Mouse (Mus musculus) lung, embryonic 16.5 days (tissue): ENCODE measurements around the gene Gm20503. TPM values are rescaled to one million over a fixed set of nuclear protein-coding genes. Genes with fewer than 3 reads are reported as not detected.
A peak's percentile ranks its signal among the peaks of the same experiment; 100 is the strongest.

Experiments used
- ATAC-seq: fragments of 200-750 bp; cut with Nextera tagmentation; 2 replicates; pipeline ENCODE4 v1.8.0; 2017; ENCODE audit warnings: low read depth, mild to moderate bottlenecking, moderate library complexity
- H3K27ac ChIP-seq: fragments of 300-500 bp; sonication (generic); 2 replicates; pipeline ENCODE4 v1.5.1; 2014; ENCODE audit warnings: mild to moderate bottlenecking, control low read depth, low read length
- H3K27me3 ChIP-seq: fragments of 300-500 bp; sonication (generic); 2 replicates; pipeline ENCODE4 v1.6.1; 2014; ENCODE audit warnings: low read depth, low read length, mixed read lengths; ENCODE audit not compliant: control insufficient read depth, insufficient read depth
- H3K36me3 ChIP-seq: fragments of 300-500 bp; sonication (generic); 2 replicates; pipeline ENCODE4 v1.6.1; 2014; ENCODE audit warnings: low read length; ENCODE audit not compliant: control insufficient read depth, insufficient read depth
- H3K4me1 ChIP-seq: fragments of 300-500 bp; sonication (generic); replicated peaks from 2 replicates; pipeline ENCODE4 v1.6.1; 2014; ENCODE audit warnings: low read length, mixed read lengths; ENCODE audit not compliant: control insufficient read depth, insufficient read depth
- H3K4me2 ChIP-seq: fragments of 300-500 bp; sonication (generic); 2 replicates; pipeline ENCODE4 v1.6.1; 2014; ENCODE audit warnings: low read depth, low read length, control low read depth
- H3K4me3 ChIP-seq: fragments of 300-500 bp; sonication (generic); 2 replicates; pipeline ENCODE4 v1.5.1; 2014; ENCODE audit warnings: mild to moderate bottlenecking, low read length, control low read depth
- H3K9ac ChIP-seq: fragments of 300-500 bp; sonication (generic); 2 replicates; pipeline ENCODE4 v1.6.1; 2014; ENCODE audit warnings: low read length, control low read depth
- H3K9me3 ChIP-seq: fragments of 300-500 bp; sonication (generic); 2 replicates; pipeline ENCODE4 v1.6.1; 2016; ENCODE audit warnings: low read length; ENCODE audit not compliant: control insufficient read depth
- WGBS: fragments of 180-500 bp; shearing (Covaris S2); extraction: QIAGEN DNeasy Blood & Tissue Kit; methylation state at CpG from one replicate; pipeline ENCODE4 v1.1.7; 2014; 5-methylcytosine and 5-hydroxymethylcytosine counted together
- polyA plus RNA-seq: library from polyadenylated mRNA; unstranded; fragments of >200 nt; fragmentation: Nextera tagmentation; extraction: Ambion mirVana; gene quantifications from 2 replicates; pipeline ENCODE4 v1.2.1, GENCODE M21; 2015

The Gm20503 gene
- polyA plus RNA-seq, 1 experiment from 2014 or later: 9.3 TPM

- 0% methylated on average over 2 of the region's 2 CpGs for WGBS
- no peaks in the 10 kb centered on the region for H3K36me3 ChIP-seq
- H3K27ac ChIP-seq: no peak overlapping the region
- H3K9me3 ChIP-seq: no peaks in the 10 kb centered on the region
- no peak overlapping the region for H3K9ac ChIP-seq
- H3K4me3 ChIP-seq: no peak overlapping the region
- no peak for ATAC-seq
- no peak overlapping the region for H3K4me2 ChIP-seq
- H3K4me1 ChIP-seq: peaks cover 17% of the 10 kb centered on the region
- no peaks in the 10 kb centered on the region for H3K27me3 ChIP-seq
These were observed 2.4 kb upstream of the Gm20503 start for GRCm38 (mm10) chr4:59000614-59001013.

- Histone ChIP-seq H3K4me3 (peak overlapping the region; percentile 92), H3K36me3 (no peaks in the 10 kb centered on the region), H3K27me3 (no peaks in the 10 kb centered on the region), H3K4me1 (peaks cover 19% of the 10 kb centered on the region), H3K4me2 (peak overlapping the region; percentile 90), H3K9me3 (no peaks in the 10 kb centered on the region), H3K27ac (no peak overlapping the region), H3K9ac (peak overlapping the region; percentile 95)
- no peak for ATAC-seq
- WGBS: 21% methylated on average over 7 of the region's 7 CpGs
These were observed 793 bp downstream of the Gm20503 start for GRCm38 (mm10) chr4:59003806-59004200.

GRCm38 (mm10) chr4:59006211-59006610 is 3.2 kb downstream of the Gm20503 start:
- no peaks in the 10 kb centered on the region for H3K36me3 ChIP-seq
- no peak overlapping the region for H3K27ac ChIP-seq
- WGBS: 62% methylated on average over 8 of the region's 8 CpGs
- H3K27me3 ChIP-seq: no peaks in the 10 kb centered on the region
- H3K4me2 ChIP-seq: no peak overlapping the region
- ATAC-seq: no peak
- H3K4me1 ChIP-seq: peaks cover 21% of the 10 kb centered on the region
- 0 out of 2 replicates have a peak overlapping the region, but pooled peaks have one; percentile 8 for H3K9ac ChIP-seq
- no peak overlapping the region for H3K4me3 ChIP-seq
- H3K9me3 ChIP-seq: no peaks in the 10 kb centered on the region

DNA sequence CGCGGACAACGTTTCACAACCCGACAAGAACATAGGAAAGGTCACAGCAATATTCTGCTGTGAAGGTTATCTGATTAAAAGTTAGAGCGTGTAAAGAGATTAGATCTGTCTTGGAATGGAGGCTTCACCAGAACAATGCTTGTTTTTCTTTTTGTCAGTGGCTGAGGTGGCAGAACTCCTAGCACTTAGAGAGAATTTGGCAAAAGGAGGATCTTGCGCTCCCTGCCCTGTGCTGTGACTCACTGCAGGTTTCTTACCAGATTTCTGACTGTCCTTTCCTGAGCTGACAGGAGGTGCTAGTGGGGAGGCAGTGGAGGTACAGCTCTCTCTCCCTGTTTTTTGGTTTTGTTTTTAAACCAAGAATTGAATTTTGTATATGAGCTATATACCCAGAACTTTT is 4.0 kb downstream of the Gm20503 start:
- H3K9me3 ChIP-seq: no peaks in the 10 kb centered on the region
- no peak for ATAC-seq
- WGBS: 69% methylated on average over 6 of the region's 6 CpGs
- no peak overlapping the region for H3K27ac ChIP-seq
- no peak overlapping the region for H3K4me3 ChIP-seq
- peaks cover 25% of the 10 kb centered on the region for H3K4me1 ChIP-seq
- no peak overlapping the region for H3K9ac ChIP-seq
- no peaks in the 10 kb centered on the region for H3K27me3 ChIP-seq
- H3K36me3 ChIP-seq: no peaks in the 10 kb centered on the region
- no peak overlapping the region for H3K4me2 ChIP-seq

DNA sequence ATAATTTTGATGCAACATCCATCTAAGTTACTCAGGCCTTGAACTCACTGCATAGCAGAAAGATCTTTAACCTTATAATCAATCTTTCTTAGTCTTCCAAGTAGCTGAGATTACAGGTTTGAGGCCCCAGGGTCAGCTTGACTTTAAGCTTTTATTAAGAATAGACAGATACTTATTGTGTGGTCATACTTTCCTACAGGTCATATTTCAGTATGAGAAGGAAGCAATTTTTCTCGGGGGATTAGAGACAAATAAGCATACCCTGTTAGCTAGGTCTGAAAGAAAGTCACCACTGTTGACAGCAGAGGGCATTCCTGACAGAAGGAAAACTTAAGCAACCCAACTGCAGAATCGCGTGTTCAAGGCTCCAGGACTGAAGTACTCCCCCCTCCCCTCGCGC is 5.0 kb downstream of the Gm20503 start:
- no peak overlapping the region for H3K27ac ChIP-seq
- no peak overlapping the region for H3K9ac ChIP-seq
- H3K4me3 ChIP-seq: no peak overlapping the region
- no peaks in the 10 kb centered on the region for H3K36me3 ChIP-seq
- peaks cover 25% of the 10 kb centered on the region for H3K4me1 ChIP-seq
- no peaks in the 10 kb centered on the region for H3K27me3 ChIP-seq
- ATAC-seq: no peak
- WGBS: 75% methylated on average over 5 of the region's 5 CpGs
- no peaks in the 10 kb centered on the region for H3K9me3 ChIP-seq
- H3K4me2 ChIP-seq: no peak overlapping the region

GRCm38 (mm10) chr4:59009186-59009585 is 6.2 kb downstream of the Gm20503 start:
- H3K27me3 ChIP-seq: no peaks in the 10 kb centered on the region
- no peak overlapping the region for H3K4me3 ChIP-seq
- peaks cover 18% of the 10 kb centered on the region for H3K4me1 ChIP-seq
- no peaks in the 10 kb centered on the region for H3K9me3 ChIP-seq
- no peak for ATAC-seq
- no peak overlapping the region for H3K4me2 ChIP-seq
- H3K36me3 ChIP-seq: no peaks in the 10 kb centered on the region
- WGBS: 87% methylated on average over 7 of the region's 7 CpGs
- no peak overlapping the region for H3K9ac ChIP-seq
- no peak overlapping the region for H3K27ac ChIP-seq

DNA sequence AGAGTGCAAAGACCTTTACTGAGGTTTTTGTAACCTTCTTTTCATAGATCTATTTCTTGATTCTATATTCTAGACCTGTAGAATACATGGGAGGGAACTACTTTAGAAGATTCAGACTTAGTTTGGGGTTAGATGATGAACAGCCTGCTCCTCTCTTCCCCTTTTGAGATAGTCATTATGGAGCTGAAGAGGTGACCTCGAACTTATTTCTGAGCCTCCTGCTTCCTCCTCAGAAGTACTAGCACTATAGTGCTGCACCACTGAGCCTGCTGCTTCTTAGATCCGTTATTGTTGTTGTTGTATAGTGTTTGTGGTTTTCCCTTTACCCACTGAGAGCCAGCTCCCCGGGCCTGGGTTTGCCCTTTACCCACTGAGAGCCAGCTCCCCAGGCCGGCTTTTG is 6.7 kb downstream of the Gm20503 start:
- Histone ChIP-seq H3K36me3 (no peaks in the 10 kb centered on the region), H3K9me3 (no peaks in the 10 kb centered on the region), H3K4me2 (no peak overlapping the region), H3K27me3 (no peaks in the 10 kb centered on the region), H3K4me3 (no peak overlapping the region), H3K27ac (no peak overlapping the region), H3K4me1 (peaks cover 13% of the 10 kb centered on the region), H3K9ac (no peak overlapping the region)
- WGBS: 73% methylated on average over 4 of the region's 4 CpGs
- ATAC-seq: no peak

GRCm38 (mm10) chr4:59011446-59011845 is 8.4 kb downstream of the Gm20503 start:
- no peaks in the 10 kb centered on the region for H3K27me3 ChIP-seq
- no peak overlapping the region for H3K9ac ChIP-seq
- 47% methylated on average over 3 of the region's 3 CpGs for WGBS
- no peak for ATAC-seq
- peaks cover 6% of the 10 kb centered on the region; the same call in 1 of the 2 replicates for H3K4me1 ChIP-seq
- no peak overlapping the region for H3K4me2 ChIP-seq
- no peak overlapping the region for H3K4me3 ChIP-seq
- H3K9me3 ChIP-seq: no peaks in the 10 kb centered on the region
- no peaks in the 10 kb centered on the region for H3K36me3 ChIP-seq
- no peak overlapping the region for H3K27ac ChIP-seq

- ATAC-seq: no peak
- Histone ChIP-seq H3K4me1 (peaks cover 6% of the 10 kb centered on the region; the same call in 1 of the 2 replicates), H3K4me3 (no peak overlapping the region), H3K36me3 (peaks cover 9% of the 10 kb centered on the region), H3K27me3 (no peaks in the 10 kb centered on the region), H3K4me2 (no peak overlapping the region), H3K27ac (no peak overlapping the region), H3K9ac (no peak overlapping the region), H3K9me3 (no peaks in the 10 kb centered on the region)
- WGBS: 89% methylated on average over 3 of the region's 3 CpGs
These were observed 12.2 kb downstream of the Gm20503 start for GRCm38 (mm10) chr4:59015181-59015580.

GRCm38 (mm10) chr4:59016922-59017321 is 13.9 kb downstream of the Gm20503 start:
- WGBS: 85% methylated on average over 2 of the region's 2 CpGs
- Histone ChIP-seq H3K36me3 (peaks cover 13% of the 10 kb centered on the region), H3K27ac (no peak overlapping the region), H3K4me2 (no peak overlapping the region), H3K9ac (no peak overlapping the region), H3K9me3 (no peaks in the 10 kb centered on the region), H3K27me3 (no peaks in the 10 kb centered on the region), H3K4me1 (no peaks in the 10 kb centered on the region), H3K4me3 (no peak overlapping the region)
- no peak for ATAC-seq
